Mouse (Mus musculus): Measurements from ENCODE around the gene Serpinf2. TPM values are rescaled to one million over a fixed set of nuclear protein-coding genes. Genes with fewer than 3 reads are reported as not detected.

Serpinf2 gene
- polyA plus RNA-seq (2014; fragmentation: Illumina TruSeq; extraction: RNeasy Lipid Tissue Mini Kit (QIAGEN cat#74804); ENCODE audit: low read depth, low replicate concordance): not detected

GRCm38 (mm10) chr11:75439363-75439762 lies at the start of gene Serpinf2:
Gene Serpinf2 (minus strand): TSS chr11:75439591.

DNA sequence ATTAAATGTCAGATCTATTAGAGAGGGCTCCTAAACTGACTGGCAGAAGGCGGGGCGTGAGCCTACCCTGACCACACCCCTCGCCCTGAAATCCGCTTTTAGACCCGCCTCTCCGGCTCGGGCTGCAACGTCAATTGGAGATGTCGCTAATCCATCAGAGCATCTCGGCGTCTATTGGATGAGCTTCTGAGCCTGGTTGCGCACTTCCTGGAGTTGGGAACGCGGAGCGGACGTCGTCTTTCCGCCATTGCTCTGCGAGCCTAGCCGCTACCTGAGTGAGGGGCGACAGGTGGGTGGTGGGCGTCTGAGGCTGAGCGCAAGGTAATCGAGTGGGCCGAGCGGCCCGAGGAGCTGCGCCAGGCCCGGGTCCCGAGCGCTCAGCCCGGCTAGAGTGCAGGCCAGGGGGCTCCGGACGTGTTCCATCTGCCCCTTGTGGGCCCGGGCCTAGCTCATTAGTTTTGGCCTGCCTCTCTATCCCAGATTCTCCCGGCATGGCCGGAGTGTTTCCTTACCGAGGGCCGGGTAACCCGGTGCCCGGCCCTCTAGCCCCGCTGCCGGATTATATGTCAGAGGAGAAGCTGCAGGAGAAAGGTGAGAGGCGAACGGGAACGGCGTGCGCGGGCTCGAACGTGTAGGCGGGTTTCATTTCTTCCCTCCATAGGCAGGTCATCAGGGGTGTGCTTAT lies 47.4 kb upstream of the Serpinf2 start, which contains the start of gene Prpf8:
TSS of gene Prpf8 (plus strand) at position 216 of the 685 bp plus-strand sequence.

GRCm38 (mm10) chr11:75460844-75461742 lies 21.7 kb upstream of the Serpinf2 start, which contains the start of gene Tlcd2:
Gene Tlcd2 (plus strand): TSS chr11:75461715.

DNA sequence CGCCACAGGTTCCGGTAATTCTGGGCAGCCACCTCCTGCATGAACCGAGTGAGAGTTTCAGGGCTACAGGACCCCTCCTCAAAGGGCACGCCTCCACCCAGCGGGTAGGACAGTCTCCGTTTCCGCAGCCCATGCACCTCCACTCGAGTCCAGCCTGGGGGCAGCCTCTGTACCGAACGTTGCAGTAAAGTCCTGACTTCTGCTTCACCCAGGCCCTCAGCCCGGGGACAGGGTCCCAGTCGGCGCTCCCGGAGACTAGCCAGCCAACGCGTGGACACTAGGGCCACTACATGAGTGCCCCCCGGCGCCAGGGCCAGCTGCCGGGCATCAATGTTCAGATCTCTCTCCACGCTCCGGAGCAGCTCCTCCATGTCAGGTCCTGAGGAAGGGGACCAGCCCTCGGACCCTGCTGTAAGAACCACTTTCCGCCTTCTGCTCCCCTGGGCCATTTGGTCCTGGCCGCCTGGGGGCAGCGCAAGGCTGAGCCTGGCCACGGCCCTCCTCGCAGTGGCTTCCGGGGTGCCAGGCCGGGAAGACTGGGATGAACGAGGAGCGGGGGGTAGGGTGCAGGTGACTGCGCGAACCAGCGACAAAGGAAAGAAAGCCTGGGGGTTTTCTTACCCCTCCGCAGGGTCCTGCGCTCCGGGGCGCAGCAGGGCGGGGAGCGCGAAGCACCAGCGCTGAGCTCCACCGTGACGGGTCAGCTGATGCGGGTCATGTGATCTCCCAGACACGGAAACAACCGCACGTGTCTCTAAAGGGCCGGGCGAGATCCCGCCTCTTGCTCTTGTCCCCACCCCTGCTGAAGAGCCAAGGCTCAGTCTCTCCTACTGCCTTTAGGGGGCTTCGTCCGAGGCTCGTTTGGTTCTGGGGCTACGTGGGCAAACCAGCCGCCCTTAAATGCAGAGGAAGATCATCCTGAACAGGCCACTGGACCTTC lies 14.9 kb upstream of the Serpinf2 start, which contains the start of gene Wdr81:
TSS of gene Wdr81 (minus strand) at position 727 of the 940 bp plus-strand sequence.

DNA sequence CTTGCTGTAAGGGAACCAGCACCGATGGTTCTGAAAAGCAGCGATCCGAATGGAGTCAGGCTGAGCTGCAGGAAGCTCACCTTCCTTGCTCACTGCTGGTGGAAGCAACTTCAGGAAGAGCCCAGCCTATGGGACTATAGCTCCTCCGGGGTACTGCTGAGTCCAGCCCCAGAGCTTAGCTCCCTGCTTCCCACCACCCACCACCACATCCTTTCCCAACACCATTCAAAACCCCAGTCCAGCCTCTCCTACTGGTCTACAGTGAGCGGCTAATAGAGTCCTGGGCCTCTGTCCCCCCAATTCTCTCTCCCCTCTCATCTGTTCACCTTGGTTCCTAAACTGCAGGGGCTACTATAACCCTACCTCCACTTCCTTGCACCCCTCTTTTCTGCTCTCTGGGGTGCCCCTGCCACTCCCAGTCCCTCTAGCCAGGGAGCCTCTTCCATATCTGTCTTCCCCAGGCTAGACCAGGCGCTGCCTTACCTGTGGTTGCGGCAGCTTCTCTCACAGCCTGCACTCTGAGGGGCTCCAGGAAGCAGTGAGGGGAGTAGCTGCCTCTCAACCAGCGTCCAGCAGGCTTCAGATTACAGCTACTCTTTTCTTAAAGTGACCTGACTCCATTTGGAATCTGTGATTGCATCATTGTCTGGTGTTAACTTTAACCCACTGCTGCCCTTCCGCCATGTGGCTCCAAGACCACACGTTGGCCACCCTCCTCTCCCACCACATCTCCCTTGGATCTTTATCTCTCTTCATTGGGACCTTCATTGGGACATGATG lies 17.2 kb downstream of the Serpinf2 start, which contains the start of gene Serpinf1:
TSS of gene Serpinf1 (minus strand) at position 689 of the 780 bp plus-strand sequence.

Other genes starting within 250 kb of the Serpinf2 start
- gene Dph1, start 248.3 kb downstream of the Serpinf2 start, polyA plus RNA-seq (2014; fragmentation: Illumina TruSeq; extraction: RNeasy Lipid Tissue Mini Kit (QIAGEN cat#74804); ENCODE audit: low read depth, low replicate concordance): 1.3 TPM
- 1.6 TPM for gene Rtn4rl1, start 245.8 kb downstream of the Serpinf2 start, polyA plus RNA-seq (2014; fragmentation: Illumina TruSeq; extraction: RNeasy Lipid Tissue Mini Kit (QIAGEN cat#74804); ENCODE audit: low read depth, low replicate concordance)
- 25.2 TPM for gene Rpa1, start 91.3 kb downstream of the Serpinf2 start, polyA plus RNA-seq (2014; fragmentation: Illumina TruSeq; extraction: RNeasy Lipid Tissue Mini Kit (QIAGEN cat#74804); ENCODE audit: low read depth, low replicate concordance)
- 2.5 TPM for gene Smyd4, start 91.2 kb downstream of the Serpinf2 start, polyA plus RNA-seq (2014; fragmentation: Illumina TruSeq; extraction: RNeasy Lipid Tissue Mini Kit (QIAGEN cat#74804); ENCODE audit: low read depth, low replicate concordance)
- gene Serpinf1, start 16.9 kb downstream of the Serpinf2 start, polyA plus RNA-seq (2014; fragmentation: Illumina TruSeq; extraction: RNeasy Lipid Tissue Mini Kit (QIAGEN cat#74804); ENCODE audit: low read depth, low replicate concordance): 1.6 TPM
- 0.06 TPM for gene Wdr81, start 15.1 kb upstream of the Serpinf2 start, polyA plus RNA-seq (2014; fragmentation: Illumina TruSeq; extraction: RNeasy Lipid Tissue Mini Kit (QIAGEN cat#74804); ENCODE audit: low read depth, low replicate concordance)
- gene Tlcd2, start 22.1 kb upstream of the Serpinf2 start, polyA plus RNA-seq (2014; fragmentation: Illumina TruSeq; extraction: RNeasy Lipid Tissue Mini Kit (QIAGEN cat#74804); ENCODE audit: low read depth, low replicate concordance): 8.8 TPM
- 28.1 TPM for gene Prpf8, start 47.2 kb upstream of the Serpinf2 start, polyA plus RNA-seq (2014; fragmentation: Illumina TruSeq; extraction: RNeasy Lipid Tissue Mini Kit (QIAGEN cat#74804); ENCODE audit: low read depth, low replicate concordance)
- 0.47 TPM for gene Rilp, start 70.5 kb upstream of the Serpinf2 start, polyA plus RNA-seq (2014; fragmentation: Illumina TruSeq; extraction: RNeasy Lipid Tissue Mini Kit (QIAGEN cat#74804); ENCODE audit: low read depth, low replicate concordance)
- not detected for gene Scarf1, start 73.9 kb upstream of the Serpinf2 start, polyA plus RNA-seq (2014; fragmentation: Illumina TruSeq; extraction: RNeasy Lipid Tissue Mini Kit (QIAGEN cat#74804); ENCODE audit: low read depth, low replicate concordance)
- gene Slc43a2, start 92.1 kb upstream of the Serpinf2 start, polyA plus RNA-seq (2014; fragmentation: Illumina TruSeq; extraction: RNeasy Lipid Tissue Mini Kit (QIAGEN cat#74804); ENCODE audit: low read depth, low replicate concordance): 2.4 TPM
- gene Pitpna, start 148.5 kb upstream of the Serpinf2 start, polyA plus RNA-seq (2014; fragmentation: Illumina TruSeq; extraction: RNeasy Lipid Tissue Mini Kit (QIAGEN cat#74804); ENCODE audit: low read depth, low replicate concordance): 235 TPM
- gene Inpp5k, start 191.4 kb upstream of the Serpinf2 start, polyA plus RNA-seq (2014; fragmentation: Illumina TruSeq; extraction: RNeasy Lipid Tissue Mini Kit (QIAGEN cat#74804); ENCODE audit: low read depth, low replicate concordance): 59.1 TPM
- 8.8 TPM for gene Myo1c, start 210.9 kb upstream of the Serpinf2 start, polyA plus RNA-seq (2014; fragmentation: Illumina TruSeq; extraction: RNeasy Lipid Tissue Mini Kit (QIAGEN cat#74804); ENCODE audit: low read depth, low replicate concordance)
- gene Crk, start 239.7 kb upstream of the Serpinf2 start, polyA plus RNA-seq (2014; fragmentation: Illumina TruSeq; extraction: RNeasy Lipid Tissue Mini Kit (QIAGEN cat#74804); ENCODE audit: low read depth, low replicate concordance): 290 TPM